Mouse (Mus musculus) intestine, embryonic 15.5 days (tissue): ENCODE data around the gene Boll. TPM values are rescaled to one million over a fixed set of nuclear protein-coding genes. Genes with fewer than 3 reads are reported as not detected.

ENCODE experiments used
- ATAC-seq: fragments of 200-750 bp; cut with Nextera tagmentation; 2 replicates; pipeline ENCODE4 v1.8.0; 2017; ENCODE audit warnings: moderate TSS enrichment, moderate library complexity
- H3K27ac ChIP-seq: fragments of 300-500 bp; sonication (generic); 2 replicates; pipeline ENCODE4 v1.5.1; 2015; ENCODE audit warnings: mild to moderate bottlenecking, inconsistent platforms
- H3K27me3 ChIP-seq: fragments of 300-500 bp; sonication (generic); replicated peaks from 2 replicates; pipeline ENCODE4 v1.6.1; 2015; ENCODE audit warnings: inconsistent platforms
- H3K36me3 ChIP-seq: fragments of 300-500 bp; sonication (generic); 2 replicates; pipeline ENCODE4 v1.6.1; 2015; ENCODE audit warnings: inconsistent platforms
- H3K4me1 ChIP-seq: fragments of 300-500 bp; sonication (generic); replicated peaks from 2 replicates; pipeline ENCODE4 v1.6.1; 2015; ENCODE audit warnings: inconsistent platforms
- H3K4me2 ChIP-seq: fragments of 300-500 bp; sonication (generic); replicated peaks from 2 replicates; pipeline ENCODE4 v1.6.1; 2015; ENCODE audit warnings: mild to moderate bottlenecking, inconsistent platforms
- H3K4me3 ChIP-seq: fragments of 300-500 bp; sonication (generic); replicated peaks from 2 replicates; pipeline ENCODE4 v1.5.1; 2015; ENCODE audit warnings: inconsistent platforms
- H3K9ac ChIP-seq: fragments of 300-500 bp; sonication (generic); 2 replicates; pipeline ENCODE4 v1.6.1; 2015; ENCODE audit warnings: inconsistent platforms
- H3K9me3 ChIP-seq: fragments of 300-500 bp; sonication (generic); 2 replicates; pipeline ENCODE4 v1.6.1; 2016; ENCODE audit warnings: inconsistent platforms
- WGBS: fragments of 180-500 bp; shearing (Covaris S2); methylation state at CpG from one replicate; pipeline ENCODE4 v1.1.7; 2015; 5-methylcytosine and 5-hydroxymethylcytosine counted together
- polyA plus RNA-seq: library from polyadenylated mRNA; unstranded; fragments of >200 nt; fragmentation: Nextera tagmentation; extraction: Ambion mirVana; gene quantifications from 2 replicates; pipeline ENCODE4 v1.2.1, GENCODE M21; 2015

Boll gene
- polyA plus RNA-seq, 1 experiment from 2014 or later, result 0.53 TPM

DNA sequence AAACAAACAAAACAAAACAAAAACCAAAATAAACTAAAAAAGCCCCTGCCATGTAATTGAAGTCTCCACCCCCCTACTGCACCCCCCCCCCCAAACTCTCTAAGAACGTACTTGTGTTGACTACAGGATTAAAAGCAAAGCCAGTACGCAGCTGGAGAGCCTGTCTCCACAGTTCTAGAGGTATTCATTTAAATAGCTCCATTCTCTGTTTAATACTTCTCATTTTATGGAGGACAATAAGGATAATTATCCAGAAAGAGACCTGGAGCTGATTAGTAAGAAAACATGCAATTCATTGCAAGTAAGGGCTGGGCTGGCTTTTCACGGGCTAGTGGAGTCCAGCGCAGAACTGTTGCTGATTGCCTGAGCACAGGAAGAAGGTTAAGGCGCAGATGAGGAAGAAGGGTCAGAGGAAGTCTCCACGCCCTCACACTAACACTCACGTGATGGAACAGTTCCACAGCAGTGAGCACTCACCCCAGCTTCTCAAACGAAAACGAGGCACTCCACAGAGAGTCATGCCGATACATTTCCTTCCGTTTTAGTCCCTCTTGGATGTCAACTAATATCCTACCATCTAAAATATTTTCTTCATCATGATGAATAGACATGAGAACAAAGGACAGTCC is 148.0 kb downstream of the Boll start:
- 69% methylated on average over 11 of the region's 11 CpGs for WGBS
- no peaks in the 10 kb centered on the region for H3K9me3 ChIP-seq
- no peak overlapping the region for H3K27ac ChIP-seq
- H3K9ac ChIP-seq, result no peak overlapping the region
- no peaks in the 10 kb centered on the region for H3K27me3 ChIP-seq
- ATAC-seq, result no peak
- peaks cover 9% of the 10 kb centered on the region; the same call in 1 of the 2 replicates for H3K4me1 ChIP-seq
- H3K36me3 ChIP-seq, result no peaks in the 10 kb centered on the region
- H3K4me2 ChIP-seq, result no peak overlapping the region
- no peak overlapping the region for H3K4me3 ChIP-seq

DNA sequence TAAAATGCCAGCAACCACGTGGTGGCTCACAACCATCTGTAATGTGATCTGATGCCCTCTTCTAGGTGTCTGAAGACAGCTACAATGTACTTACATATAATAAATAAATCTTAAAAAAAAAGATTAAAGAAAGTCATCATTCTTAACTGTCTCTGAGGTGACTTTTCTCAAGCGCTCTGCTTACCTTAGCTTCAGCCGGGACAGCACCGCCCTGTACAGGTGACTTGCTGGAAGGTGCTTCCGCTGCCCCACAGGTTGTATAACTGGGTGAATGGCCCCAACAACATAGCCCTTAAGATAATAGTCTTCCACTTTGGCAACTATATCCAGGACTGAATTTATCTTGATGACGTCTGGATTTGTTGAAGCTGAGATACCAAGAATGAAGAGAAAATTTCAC is 149.3 kb downstream of the Boll start:
- Histone ChIP-seq H3K27me3 (no peaks in the 10 kb centered on the region), H3K27ac (no peak overlapping the region), H3K9ac (no peak overlapping the region), H3K4me2 (no peak overlapping the region), H3K9me3 (no peaks in the 10 kb centered on the region), H3K36me3 (no peaks in the 10 kb centered on the region), H3K4me3 (no peak overlapping the region), H3K4me1 (peaks cover 9% of the 10 kb centered on the region; the same call in 1 of the 2 replicates)
- peak; percentile 42; the same call in 1 of the 2 replicates for ATAC-seq
- 74% methylated on average over 6 of the region's 6 CpGs for WGBS

DNA sequence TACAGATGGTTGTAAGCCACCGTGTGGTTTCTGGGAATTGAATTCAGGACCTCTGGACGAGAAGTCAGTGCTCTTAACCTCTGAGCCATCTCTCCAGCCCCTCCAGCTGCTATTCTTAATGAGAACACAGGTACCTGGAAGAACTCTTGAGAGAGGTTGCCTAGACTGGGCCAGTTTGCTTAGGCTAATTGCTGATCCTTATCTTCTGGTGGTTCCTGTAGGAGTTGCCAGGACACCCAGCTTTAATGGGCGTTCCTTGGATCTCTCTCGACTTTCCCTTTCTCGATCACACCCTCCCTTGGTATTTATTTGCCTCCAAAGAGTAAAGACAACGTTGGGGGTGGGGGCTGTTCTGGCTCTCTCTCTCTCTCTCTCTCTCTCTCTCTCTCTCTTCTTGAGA is 149.8 kb downstream of the Boll start:
- WGBS, result 25% methylated on average over 6 of the region's 6 CpGs
- H3K9me3 ChIP-seq, result no peaks in the 10 kb centered on the region
- no peak overlapping the region for H3K27ac ChIP-seq
- ATAC-seq, result peak; percentile 48
- no peak overlapping the region for H3K4me3 ChIP-seq
- H3K36me3 ChIP-seq, result no peaks in the 10 kb centered on the region
- H3K9ac ChIP-seq, result no peak overlapping the region
- no peaks in the 10 kb centered on the region for H3K27me3 ChIP-seq
- H3K4me1 ChIP-seq, result peaks cover 9% of the 10 kb centered on the region; the same call in 1 of the 2 replicates
- H3K4me2 ChIP-seq, result no peak overlapping the region

DNA sequence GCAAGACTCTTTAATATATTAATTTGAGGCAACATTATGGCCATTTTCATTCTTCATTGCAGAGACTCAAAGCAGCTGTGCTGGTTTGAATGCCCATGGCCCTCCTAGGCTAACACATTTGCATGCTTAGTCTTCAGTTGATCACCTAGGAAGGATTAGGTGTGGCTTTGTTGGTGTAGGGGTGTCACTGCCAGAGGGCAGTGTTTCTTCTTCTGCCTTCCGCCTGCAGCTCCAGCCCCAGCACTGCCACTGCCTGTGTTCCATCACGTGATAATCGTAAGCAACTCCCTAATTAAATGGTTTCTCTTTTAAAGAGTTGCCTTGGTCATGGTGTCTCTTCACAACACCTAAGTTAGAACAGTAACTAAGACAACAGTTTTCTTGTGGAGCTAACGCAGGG is 150.5 kb downstream of the Boll start:
- Histone ChIP-seq H3K9me3 (no peaks in the 10 kb centered on the region), H3K27ac (no peak overlapping the region), H3K36me3 (no peaks in the 10 kb centered on the region), H3K9ac (no peak overlapping the region), H3K27me3 (no peaks in the 10 kb centered on the region), H3K4me3 (no peak overlapping the region), H3K4me1 (peaks cover 9% of the 10 kb centered on the region; the same call in 1 of the 2 replicates), H3K4me2 (no peak overlapping the region)
- whole genome bisulfite sequencing, result 77% methylated on average over 4 of the region's 4 CpGs
- ATAC-seq, result no peak

DNA sequence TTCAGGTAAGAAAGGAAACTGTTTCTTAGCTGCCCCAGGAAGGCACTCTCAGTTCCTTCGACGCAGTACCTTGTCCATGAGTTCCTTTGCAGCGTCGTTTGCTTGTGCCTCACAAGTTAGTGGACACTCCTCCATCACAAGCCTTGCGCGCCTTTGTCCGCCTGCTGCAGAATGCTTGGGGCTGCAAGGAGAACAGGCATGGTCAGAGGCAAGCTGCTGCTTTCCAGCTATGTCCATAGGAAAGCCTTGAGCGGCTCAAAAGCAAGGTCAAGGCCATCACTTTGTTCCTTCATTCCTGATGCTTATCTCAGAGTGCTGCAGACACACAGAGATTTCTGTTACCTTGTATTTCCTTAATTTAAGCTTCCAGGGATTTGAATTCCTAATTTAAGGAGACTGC is 152.2 kb downstream of the Boll start:
- Histone ChIP-seq H3K27ac (no peak overlapping the region), H3K4me3 (no peak overlapping the region)
- WGBS, result 78% methylated on average over 8 of the region's 8 CpGs

DNA sequence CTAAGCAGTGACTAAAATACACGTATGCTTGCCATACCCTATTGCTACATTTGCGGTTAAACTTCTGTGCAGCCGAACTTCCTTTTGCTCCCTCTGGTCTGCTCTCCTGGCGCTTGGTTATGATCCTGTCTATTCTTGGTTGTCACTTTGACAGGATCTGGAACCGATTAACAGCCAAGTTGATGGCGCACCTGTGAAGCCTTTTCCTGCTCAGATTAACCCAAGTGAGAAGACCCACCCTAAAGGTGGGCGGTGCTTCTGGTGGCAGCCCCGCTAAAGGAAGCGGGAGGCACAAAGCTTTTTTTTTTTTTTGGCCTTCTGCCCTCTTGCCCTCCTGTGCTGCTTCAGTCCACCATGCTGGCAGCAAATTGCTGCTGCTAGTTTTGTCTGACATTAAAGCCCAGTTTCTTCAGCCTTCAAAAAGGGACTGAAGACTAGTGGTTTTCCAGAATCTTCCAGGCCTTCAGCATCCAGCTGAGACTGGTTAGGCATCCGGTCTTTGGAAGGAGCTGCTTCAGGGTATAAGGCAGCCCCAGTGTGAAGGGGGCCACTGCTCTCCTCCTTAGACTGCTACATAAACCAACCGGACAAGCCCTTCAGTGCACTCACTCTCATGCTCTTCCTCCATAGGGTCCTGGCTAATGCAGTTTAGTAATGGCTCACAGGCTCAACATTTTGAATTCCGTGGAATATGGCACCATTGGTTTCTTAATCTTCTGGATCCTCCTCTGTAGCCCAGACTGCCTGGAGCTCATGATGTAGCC is 152.9 kb downstream of the Boll start:
- H3K27ac ChIP-seq, result no peak overlapping the region
- no peak; the same call in 1 of the 2 replicates for ATAC-seq
- 0 out of 2 replicates have a peak, but pooled peaks cover 5% of the 10 kb centered on the region for H3K4me1 ChIP-seq
- no peaks in the 10 kb centered on the region for H3K9me3 ChIP-seq
- H3K36me3 ChIP-seq, result no peaks in the 10 kb centered on the region
- WGBS, result 51% methylated on average over 12 of the region's 12 CpGs
- no peak overlapping the region for H3K4me2 ChIP-seq
- H3K9ac ChIP-seq, result no peak overlapping the region
- no peaks in the 10 kb centered on the region for H3K27me3 ChIP-seq
- no peak overlapping the region for H3K4me3 ChIP-seq

More for the DNA sequence above, 152.2 kb downstream of the Boll start:
- Histone ChIP-seq H3K9ac (no peak overlapping the region), H3K4me2 (no peak overlapping the region), H3K36me3 (no peaks in the 10 kb centered on the region), H3K4me1 (0 out of 2 replicates have a peak, but pooled peaks cover 5% of the 10 kb centered on the region), H3K9me3 (no peaks in the 10 kb centered on the region), H3K27me3 (no peaks in the 10 kb centered on the region)
- no peak for ATAC-seq

DNA sequence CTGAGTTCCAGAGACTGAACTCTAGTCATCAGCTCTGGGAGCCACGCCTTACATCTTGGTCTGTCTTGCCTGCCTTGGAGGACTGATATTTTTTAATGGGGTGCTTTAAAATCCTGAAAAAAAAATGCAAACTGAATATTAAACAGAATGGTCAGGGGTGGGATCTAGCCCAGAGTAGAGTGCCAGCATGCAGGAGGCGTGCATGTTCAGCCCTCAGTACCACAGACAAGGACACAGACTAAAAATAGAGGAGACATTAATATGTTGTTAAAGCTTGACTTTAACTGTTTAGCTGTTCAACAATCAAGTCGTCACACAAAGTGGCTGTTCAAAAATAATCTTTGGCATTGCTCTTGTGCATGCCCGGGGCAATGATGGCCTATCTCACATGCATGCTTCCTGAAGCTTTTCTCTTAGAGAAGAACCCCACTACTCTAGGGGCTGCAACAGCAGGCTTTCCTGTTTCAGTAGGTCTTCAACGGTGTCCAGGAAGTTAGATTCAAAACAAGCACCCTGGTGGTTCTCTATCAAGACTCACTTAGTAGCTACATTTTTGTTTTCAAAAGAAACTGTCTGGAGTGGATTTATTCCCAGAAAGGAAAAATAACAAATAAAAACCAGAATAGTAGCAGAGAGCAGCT is 154.6 kb downstream of the Boll start:
- ATAC-seq, result no peak
- no peak overlapping the region for H3K4me2 ChIP-seq
- H3K9me3 ChIP-seq, result no peaks in the 10 kb centered on the region
- H3K36me3 ChIP-seq, result no peaks in the 10 kb centered on the region
- H3K4me1 ChIP-seq, result 0 out of 2 replicates have a peak, but pooled peaks cover 5% of the 10 kb centered on the region
- no peak overlapping the region for H3K27ac ChIP-seq
- no peaks in the 10 kb centered on the region for H3K27me3 ChIP-seq
- no peak overlapping the region for H3K9ac ChIP-seq
- 74% methylated on average over 5 of the region's 5 CpGs for WGBS
- no peak overlapping the region for H3K4me3 ChIP-seq

DNA sequence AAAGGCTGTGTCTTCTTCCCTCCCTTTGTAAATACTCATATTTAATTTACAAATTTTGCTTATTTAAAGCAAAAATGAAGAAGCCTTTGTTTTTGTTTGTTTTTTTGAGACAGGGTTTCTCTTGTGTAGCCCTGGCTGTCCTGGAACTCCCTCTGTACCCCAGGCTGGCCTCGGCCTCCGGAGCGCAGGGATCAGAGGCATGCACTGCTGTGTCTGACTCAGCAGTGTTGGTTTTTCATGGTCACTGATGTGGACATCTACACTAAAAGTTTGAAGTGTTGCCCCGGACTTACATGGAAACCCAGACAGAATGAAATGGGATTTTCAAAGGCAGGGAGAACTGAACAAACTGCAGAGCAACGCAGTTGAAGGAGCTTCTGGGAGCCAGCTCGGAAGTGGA is 155.7 kb downstream of the Boll start:
- Histone ChIP-seq H3K9ac (no peak overlapping the region), H3K9me3 (no peaks in the 10 kb centered on the region), H3K4me1 (0 out of 2 replicates have a peak, but pooled peaks cover 5% of the 10 kb centered on the region), H3K27me3 (no peaks in the 10 kb centered on the region), H3K4me3 (no peak overlapping the region), H3K4me2 (no peak overlapping the region), H3K36me3 (no peaks in the 10 kb centered on the region), H3K27ac (no peak overlapping the region)
- WGBS, result 92% methylated on average over 6 of the region's 6 CpGs
- no peak for ATAC-seq

DNA sequence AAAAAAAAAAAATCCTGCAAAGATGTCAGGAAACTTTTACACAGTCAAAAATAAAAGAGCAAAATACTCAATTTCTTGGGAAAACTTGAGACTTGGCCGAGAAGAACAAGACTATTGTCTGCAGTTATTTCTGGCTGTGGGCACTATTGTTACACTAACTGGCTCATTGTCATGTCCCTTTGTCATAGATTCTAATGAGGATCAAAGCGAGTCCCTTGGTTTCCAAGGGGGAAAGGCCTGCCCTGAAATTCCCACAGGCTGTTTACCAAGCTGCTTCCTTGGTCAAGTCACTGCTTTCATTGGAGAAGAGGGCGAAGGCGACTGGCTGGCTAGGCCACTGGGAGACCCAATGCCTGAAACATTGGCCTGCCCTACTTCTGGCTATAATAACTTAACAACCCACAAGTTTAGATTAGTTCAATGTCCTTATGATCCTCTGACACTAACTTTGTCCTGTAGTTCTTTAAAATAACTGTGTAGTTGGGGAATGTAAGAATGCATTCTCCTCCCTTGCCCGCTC is 157.4 kb downstream of the Boll start:
- Histone ChIP-seq H3K4me3 (no peak overlapping the region), H3K27me3 (no peaks in the 10 kb centered on the region), H3K4me1 (0 out of 2 replicates have a peak, but pooled peaks cover 3% of the 10 kb centered on the region), H3K4me2 (no peak overlapping the region), H3K9ac (no peak overlapping the region), H3K36me3 (no peaks in the 10 kb centered on the region), H3K9me3 (no peaks in the 10 kb centered on the region), H3K27ac (no peak overlapping the region)
- no peak for ATAC-seq
- 74% methylated on average over 5 of the region's 5 CpGs for WGBS

DNA sequence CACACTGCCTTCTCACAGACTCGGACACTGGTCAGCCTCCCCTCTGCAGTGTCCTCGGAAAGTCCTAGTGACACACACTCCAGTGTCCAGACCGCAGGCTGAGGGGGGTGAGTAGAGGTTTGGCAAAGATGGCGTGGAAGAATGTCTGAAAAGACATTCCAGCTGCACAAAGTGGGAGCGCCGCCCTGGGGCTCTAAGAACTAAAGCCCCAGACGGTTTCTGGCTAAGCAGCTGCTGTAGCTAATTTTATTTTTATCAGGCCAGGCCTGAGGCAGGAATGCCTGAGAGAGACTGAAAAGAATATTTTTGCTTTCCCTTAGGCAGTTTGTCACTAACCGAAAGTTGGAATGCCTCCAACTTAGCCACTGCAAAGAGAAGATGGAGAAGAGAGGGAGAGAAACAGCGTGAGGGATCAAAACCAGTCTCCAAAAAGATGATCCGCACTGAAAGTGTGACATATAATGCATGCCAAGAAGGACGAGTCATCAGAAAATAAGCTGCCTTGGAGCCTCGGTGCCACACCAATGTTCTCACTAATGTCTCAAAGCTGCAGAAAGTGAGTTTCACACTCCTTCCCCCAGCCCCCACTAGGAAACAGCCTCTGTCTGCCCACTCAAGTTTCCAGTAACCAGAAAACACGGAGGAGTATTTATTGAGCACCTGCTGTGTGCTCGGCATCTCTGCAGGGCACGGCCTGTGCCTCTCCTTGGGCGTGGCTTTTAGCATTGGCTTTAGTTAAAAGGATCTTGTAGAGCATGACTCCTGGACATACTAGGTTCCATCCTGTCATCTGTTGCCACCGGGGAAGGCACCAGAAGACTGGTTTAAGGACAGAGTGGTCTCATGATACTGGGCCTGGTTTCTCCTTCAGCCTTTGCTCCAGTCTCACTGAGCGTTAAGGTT is 161.2 kb downstream of the Boll start:
- H3K27ac ChIP-seq, result peak overlapping the region; percentile 19; the same call in 1 of the 2 replicates
- no peaks in the 10 kb centered on the region for H3K4me1 ChIP-seq
- no peaks in the 10 kb centered on the region for H3K9me3 ChIP-seq
- H3K27me3 ChIP-seq, result no peaks in the 10 kb centered on the region
- no peak overlapping the region for H3K9ac ChIP-seq
- 61% methylated on average over 18 of the region's 18 CpGs for WGBS
- peak; percentile 44; the same call in 1 of the 2 replicates for ATAC-seq
- no peak overlapping the region for H3K4me2 ChIP-seq
- no peaks in the 10 kb centered on the region for H3K36me3 ChIP-seq
- H3K4me3 ChIP-seq, result no peak overlapping the region

DNA sequence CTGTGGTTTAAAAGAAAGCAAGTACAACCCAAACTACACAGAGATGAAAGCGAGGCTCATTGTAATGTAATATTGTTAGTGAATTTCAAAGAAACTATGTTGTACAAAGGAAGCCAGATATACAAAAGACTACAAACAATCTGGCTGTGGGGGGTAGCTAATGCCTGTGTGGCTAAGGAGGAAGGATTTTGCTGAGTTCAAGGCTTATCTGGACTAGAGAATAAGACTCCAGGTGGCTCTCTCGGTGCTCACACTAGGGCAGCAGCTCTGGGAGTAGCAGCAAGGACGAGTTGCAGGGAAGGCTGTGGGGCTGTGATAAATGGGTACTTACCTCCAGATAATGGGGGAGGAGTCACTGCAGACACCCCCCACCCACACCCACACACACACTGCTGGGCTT is 164.6 kb downstream of the Boll start:
- Histone ChIP-seq H3K9ac (no peak overlapping the region), H3K27ac (no peak overlapping the region), H3K4me2 (no peak overlapping the region), H3K4me3 (no peak overlapping the region), H3K27me3 (no peaks in the 10 kb centered on the region), H3K4me1 (peaks cover 5% of the 10 kb centered on the region; the same call in 1 of the 2 replicates), H3K36me3 (no peaks in the 10 kb centered on the region), H3K9me3 (no peaks in the 10 kb centered on the region)
- no peak; the same call in 1 of the 2 replicates for ATAC-seq
- 54% methylated on average over 3 of the region's 3 CpGs for WGBS
